Mouse (Mus musculus): ENCODE measurements around the gene Fat1.

Fat1 gene

DNA sequence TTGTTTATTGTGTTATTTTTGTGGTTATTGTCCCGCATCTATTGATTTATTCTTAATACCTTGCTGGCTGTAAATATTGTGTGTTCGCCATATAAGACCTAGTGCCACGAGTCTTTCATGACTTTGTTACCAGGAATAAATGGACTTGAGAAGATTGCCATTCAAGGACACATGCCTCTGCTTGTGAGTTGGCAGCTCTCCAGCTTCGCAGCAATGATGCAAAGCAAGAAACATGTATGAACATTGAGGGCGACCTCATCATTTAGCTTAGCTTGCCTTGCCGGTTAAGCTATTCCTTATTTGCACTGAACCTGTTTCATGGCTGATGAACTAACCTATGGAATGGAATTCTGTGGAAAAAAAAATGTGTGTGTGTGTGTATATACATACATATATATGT is 26.2 kb downstream of the Fat1 start:
- no peak for DNase-seq (ENCODE audit: low read depth, low spot score)

DNA sequence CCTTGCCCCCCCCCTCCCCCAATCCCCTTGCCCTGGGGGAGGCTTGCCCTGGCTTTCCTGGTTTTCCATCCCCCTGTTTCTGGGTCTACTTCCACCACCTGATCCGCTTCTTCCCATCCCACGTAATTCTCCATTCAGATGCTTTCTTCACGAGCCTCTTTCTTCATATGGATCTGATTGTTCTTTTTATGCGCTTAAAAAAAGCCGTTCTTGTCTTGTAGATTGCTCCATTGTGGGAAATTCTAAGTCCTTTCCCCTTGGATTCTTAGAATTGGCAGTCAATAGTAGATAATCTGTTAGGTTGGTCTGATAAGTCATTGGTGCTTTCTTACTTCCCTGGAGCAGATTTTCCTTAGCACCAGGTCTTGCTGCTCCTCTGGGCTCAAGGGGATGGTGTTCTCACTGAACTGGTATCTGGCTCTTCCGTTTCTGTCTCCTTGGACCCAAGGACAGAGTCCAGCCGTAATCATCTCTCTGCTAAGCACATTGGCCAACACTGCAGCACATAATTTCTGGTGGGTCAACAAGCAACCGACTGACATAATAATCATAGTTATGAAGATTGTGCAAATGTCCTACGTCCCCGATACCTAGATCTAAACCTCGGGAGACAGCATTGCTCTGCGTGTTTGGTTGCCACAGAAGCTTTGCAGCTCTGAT is 27.5 kb downstream of the Fat1 start:
- DNase-seq (ENCODE audit: low read depth, low spot score), result no peak

DNA sequence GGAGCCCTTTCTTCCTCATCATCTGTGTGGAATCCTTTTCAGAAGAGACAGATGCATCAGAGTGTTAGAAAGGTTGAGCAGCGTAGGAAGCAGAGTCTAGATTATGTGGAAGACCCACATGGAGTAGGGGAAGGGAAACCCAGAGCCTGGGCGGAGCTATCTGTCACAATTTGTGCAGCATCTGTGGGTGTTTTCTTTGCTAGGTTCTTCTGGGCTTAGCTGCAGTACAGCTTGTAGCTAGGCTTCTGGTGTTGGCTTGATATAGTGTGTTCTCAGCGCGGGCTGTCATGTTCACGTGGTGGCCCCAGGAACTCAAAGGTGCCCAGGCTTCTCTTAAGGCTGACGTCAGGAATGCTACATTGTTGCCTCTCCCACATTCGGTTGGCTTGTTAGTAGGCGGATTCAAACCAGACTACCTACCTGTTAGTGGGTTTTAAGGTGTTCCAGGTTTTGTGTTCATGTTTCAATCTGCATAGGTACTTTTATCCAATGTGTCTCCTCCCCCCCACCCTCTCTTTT is 32.3 kb downstream of the Fat1 start:
- no peak for DNase-seq (ENCODE audit: low read depth, low spot score)

DNA sequence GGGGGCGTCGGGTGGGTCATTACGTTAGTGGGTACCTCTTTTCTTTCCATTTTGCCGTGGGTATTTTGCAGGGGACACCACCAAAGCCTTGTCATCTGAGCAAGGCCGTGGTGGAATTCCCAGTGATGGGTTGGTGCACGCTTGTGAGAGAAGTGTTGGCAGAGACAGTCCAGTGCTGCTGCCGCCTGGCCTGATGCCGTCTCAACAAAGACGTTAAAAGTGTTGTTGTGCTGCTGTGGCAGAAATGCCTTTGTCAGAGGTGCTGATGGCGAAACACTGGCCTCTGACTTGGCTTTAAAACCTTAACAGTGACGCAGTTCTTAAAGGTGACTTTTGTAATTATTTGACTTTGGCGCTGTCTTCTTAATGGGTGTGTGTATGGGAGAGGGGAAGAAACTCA is 34.8 kb downstream of the Fat1 start:
- DNase-seq (ENCODE audit: low read depth, low spot score), result no peak

DNA sequence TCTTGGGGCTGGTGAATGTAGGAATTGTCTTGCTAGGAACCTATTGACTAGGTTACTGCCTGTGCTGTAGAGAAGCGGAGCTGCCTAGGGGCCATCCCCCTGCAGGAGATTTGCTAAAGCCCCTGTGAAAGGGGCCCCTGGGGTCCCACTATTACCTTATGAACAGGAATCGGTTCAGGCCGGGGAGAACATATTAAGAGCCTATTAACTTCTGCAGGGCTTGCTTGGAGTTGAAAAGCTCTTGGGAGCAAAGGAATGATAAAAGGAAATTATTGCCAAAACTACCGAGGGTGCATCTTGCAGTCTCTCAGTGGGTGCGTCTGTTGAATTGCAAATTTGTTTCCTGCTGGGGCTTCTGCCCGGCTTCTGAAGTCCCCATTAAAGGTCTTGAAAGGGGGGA is 36.1 kb downstream of the Fat1 start:
- DNase-seq (ENCODE audit: low read depth, low spot score), result no peak

DNA sequence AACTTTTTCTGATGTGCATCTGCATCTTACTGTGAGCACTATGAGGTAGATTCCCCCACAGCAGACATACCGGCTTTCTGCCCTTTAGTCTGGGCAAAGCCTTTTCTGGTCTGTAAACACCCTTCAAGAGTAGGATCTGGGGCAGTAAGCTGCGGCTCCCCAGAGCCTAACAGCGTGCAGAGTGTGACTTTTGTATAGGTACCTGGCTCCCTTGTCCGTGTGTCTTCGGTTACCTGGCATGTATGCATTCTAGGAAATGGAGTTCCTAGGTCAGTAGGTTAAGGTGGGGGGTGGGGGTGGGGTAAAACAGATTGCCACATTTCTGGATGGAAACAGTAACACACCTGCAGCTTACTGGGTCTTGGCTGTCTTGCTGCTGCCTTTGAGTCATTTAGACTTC is 36.7 kb downstream of the Fat1 start:
- no peak for DNase-seq (ENCODE audit: low read depth, low spot score)

DNA sequence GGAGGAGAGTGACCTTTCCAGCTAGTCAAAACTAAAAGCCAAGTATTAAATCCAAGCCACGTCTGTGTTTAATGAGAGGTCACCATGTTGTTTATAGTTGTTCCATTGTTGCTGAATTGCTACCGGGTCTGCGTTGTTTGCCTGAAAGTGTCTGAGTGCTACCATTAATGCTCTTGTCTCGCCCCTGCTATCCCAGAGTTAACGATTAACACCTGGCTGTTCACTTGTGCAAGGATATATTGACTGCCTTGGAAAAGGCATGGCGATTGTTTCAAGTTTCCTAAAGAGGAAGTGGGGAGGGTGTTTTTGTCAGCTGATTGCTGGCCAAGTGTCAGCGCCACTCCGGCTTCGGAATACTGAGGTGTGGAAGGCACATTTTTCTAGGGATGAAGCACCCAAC is 39.9 kb downstream of the Fat1 start:
- DNase-seq (ENCODE audit: low read depth, low spot score), result no peak

DNA sequence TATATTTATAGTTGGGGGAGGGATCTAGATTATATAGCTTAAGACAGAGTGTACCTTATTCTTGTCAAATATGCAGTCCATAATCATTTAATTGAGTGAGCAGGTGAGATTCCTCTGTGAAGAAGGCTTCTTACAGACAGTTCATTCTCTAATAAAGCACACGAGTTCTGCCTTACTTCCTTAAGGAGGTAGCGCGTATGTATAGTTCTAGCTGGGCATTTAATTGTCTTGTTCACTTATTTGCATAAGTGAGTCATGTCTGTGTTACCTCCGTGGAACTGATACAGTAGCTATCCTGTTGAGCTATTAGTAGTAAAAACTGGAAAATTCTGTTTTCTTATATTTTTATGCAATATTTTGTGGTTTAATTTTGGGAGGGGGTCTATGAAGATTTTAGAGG is 40.4 kb downstream of the Fat1 start:
- DNase-seq (ENCODE audit: low read depth, low spot score), result no peak

DNA sequence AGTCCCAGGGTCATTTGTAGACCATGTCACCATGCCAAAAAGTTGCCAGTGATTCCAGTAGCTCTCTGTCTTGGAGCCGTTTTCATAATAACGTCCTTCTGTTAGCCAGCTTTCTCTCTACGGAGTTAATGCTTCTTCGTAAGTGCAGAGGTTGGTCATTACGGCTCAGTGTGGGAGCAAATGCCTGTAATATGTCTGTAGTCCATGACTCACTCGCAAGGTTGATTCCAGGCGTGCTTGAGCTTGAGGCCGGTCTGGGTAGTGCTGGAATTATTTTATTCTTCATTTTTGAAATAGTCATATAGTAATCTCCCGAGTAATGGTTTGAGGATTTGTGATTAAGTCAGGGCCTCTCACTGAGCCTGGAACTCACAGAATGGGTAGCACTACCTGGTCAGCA is 43.4 kb downstream of the Fat1 start:
- no peak for DNase-seq (ENCODE audit: low read depth, low spot score)

DNA sequence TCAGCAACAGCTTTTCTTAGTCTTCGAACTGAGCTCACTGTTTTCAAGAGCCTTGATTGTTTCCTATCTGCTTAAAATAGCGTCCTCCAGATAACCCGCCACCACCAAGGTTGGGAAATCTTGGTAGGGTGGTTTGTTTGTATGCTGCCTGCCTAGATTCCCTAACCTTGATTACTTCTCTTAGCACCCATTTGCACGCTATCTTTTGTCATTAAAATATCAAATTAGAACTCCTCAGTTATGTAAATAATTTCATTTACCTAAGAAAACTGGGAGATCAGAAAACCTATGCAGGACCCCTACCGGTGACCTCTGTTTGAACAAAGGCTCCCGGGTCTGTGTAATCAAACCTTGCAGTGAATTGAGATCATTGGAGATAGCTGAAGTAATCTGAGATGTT is 44.0 kb downstream of the Fat1 start:
- DNase-seq (ENCODE audit: low read depth, low spot score), result no peak

DNA sequence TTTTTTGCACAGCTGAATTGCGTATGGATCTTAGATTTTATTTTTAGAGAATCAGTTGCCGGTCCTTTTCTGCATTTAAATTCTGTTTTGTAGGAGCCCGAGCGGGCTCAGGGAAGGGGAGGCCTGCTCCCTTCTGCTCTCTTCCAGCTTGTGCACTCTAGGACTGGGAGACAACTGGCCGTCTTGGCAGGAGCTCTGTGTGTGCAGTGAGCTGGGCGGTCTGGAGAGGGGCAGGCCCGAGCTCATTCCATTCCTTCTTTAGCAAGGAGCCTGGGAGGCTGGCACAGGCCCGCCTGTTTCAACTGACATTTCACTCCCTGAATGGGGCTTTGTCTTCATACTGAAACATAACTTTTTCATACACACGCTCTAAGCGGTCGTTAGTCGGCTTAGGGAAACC is 44.8 kb downstream of the Fat1 start:
- DNase-seq (ENCODE audit: low read depth, low spot score), result no peak

DNA sequence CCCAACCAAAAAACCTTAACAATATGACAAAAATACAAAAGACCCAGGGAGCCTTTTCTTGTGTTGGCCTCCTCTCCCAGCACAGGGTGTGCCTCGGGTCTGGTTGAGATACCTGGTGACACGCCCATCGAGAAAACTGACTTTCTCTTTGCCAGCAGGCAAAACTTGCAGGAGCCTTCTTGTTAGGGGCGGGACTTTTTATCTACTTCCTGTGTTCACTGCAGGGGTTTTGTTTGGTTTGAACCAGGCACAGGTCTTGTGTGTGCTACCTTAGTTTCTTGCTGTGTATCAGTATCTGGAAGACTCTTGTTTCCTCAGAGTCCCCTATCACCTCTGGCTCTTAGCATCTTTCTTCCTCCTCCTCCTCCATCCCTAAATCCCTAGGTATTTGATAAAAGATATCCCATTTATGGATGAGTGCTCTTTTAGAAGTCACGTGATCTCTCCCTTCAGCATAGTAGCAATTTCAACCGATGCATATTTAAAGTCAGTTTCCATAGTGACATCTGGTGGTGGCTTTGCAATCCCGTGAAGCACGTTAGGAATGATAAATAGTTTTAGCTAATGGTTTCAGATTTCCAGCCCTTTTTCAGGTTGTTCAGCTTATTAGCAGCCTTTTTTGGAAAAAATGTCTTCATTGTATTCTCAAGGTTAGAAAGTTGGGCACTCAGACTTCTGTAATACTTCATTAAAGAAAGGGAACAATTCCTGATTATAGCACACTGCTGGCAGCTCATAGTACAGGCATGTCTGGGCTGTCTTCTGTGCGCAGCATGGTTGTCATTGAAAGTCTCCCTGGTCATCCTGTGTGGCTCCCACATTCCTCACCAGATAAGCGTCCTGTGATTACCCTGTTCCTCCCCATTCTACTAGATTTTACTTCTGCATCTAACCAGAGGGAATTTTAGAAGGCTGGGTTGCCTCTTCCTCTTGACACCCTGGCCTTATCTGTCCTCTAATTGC is 50.4 kb downstream of the Fat1 start:
- no peak for DNase-seq (ENCODE audit: low read depth, low spot score)

DNA sequence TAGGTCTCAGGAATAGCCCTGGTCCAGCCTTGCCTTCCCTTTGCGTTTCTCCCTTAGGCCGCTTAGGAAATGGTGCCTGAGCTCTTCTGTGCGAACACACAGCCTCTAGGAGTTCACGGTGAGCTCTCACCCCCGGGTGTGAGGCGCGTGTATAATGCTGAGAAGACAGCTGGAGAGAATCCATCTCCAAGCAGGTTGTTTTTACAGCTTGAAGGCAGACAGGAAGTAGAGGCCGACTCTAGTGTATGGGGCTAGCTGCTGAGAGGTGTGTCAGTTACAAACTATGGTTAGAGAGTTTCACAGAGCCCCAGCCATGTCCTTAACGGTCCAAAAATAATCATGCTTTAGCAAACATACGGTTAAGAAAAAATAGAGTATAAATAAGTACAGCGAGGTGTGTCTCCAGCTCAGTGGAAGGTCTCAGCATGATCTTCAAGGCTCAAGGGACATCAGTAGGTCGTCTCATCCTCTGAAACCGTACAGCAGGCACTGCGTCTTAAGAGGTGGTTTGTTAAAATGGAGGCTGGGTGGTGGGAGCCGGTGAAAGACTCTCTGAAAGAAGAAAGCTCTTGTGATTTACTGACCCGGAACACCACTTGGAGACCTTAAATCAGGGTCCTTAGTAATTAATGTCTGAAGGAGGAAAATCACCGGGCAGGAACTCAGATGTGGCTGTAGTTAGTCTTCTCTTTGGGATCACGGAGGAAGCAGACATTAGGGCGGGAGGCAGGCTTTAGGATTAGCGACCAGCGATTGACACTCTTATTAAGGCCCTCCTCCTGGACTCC is 56.6 kb downstream of the Fat1 start:
- DNase-seq (ENCODE audit: low read depth, low spot score), result no peak

DNA sequence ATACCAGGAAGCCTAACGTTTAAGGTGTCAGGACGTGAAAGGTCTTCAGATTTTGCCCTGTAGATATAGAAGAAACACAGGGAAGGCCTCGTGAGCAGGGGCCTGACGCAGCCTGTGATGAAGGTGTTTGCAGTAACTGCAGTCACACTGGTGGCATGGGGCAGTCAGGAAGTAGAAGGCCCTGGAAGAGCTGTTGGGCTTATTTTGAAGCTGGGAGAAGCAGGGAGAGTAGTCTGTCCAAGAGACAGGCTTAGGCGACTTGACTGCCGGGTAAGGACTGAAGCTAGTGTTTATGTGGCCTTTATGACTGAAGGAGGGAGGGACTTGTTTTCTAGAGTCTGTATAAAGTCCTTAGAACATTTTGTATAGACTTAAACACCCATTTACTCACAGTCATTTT is 57.4 kb downstream of the Fat1 start:
- DNase-seq (ENCODE audit: low read depth, low spot score), result no peak

DNA sequence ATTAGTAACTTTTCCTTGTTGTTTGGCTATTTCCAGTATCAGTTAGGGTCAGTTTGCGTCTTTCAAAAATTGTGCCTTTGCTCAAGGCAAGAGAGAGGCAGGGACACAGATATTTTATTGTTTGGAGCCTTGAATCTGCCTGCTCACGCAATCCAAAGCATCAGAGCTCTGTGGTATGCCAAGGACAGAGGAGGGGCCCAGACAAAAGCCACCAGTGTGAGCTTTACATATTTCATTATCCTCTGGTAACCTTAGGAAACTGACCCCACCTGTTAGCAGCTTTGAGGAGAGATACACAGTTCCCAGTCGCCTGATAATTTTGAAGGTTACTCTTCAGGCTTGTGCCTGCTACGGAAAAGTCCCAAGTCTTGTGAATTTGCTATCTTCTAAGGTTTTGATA is 58.1 kb downstream of the Fat1 start:
- DNase-seq (ENCODE audit: low read depth, low spot score), result no peak

DNA sequence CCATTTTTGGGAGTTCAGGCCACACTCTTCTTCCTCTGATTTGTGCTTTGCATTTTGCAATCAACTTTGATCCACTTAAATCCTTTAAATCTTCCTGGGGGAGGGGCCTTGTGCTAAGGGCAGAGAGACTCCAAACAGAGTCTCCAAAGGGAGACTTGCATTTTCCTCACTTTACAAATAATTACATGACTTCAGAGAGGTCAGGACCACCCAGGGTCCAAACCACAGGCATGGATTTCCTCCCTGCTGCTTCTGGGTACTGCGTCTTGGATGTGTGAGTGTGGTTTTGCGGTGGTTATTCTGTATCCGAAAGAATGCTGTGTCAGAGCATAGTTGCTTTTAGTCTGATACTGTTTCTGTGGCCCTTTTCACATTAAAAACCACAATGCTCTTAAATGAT is 61.2 kb downstream of the Fat1 start:
- DNase-seq (ENCODE audit: low read depth, low spot score), result no peak

DNA sequence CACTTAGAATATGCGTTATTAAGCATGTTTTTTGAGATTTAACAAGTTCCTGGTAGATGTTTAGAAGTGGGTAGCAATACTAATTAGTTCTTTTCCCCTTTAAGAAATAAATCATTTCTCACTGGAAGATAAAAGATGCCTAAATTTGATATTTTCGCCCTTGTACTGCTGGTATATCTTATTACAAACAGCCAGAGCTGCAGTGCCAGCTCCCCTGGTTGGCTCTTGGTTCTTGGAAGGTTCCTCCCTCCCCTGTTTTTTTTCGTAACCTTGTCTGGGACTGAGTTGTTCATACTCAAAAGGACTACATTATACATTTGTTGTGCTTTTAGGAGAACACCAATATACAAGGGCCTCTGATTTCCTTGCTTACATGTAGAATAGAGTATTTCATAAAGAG is 62.1 kb downstream of the Fat1 start:
- no peak for DNase-seq (ENCODE audit: low read depth, low spot score)

DNA sequence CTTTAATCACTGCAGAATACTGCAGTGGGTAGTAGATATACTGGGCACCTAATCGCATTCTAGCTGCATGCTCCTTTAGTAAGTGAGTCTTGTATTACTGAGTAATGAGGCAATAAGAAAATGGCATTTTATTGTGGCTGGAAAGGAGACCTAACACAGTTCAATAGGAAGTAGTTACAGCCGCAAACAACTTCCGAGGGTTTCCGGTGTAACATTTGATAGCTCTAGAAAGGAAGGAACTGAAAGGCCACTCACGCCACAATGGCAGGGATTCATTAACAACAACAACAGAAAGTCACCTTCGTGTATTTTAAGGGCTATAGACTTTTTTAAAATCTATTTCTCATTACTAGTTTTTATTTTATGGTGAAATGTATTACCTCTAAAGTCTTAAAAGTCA is 62.6 kb downstream of the Fat1 start:
- no peak for DNase-seq (ENCODE audit: low read depth, low spot score)

DNA sequence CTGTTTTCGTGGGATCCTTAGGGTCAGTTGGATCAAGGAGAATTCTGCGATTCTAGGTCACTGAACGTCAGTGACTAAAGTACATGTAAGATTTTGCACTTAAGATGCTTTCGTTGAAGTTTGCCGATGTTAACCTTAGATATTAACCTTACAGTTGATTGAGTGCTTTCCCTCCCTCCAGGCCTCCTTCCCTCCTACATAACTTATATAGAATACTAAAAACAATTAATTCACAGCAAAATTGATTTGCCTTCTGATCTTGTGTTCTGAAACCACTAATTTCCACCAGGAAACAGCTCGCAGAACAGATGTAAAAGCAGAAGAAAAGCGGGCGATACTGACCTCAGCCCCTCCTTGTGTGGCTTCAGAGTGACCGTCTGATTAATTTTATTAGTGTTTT is 63.0 kb downstream of the Fat1 start:
- DNase-seq (ENCODE audit: low read depth, low spot score), result no peak

DNA sequence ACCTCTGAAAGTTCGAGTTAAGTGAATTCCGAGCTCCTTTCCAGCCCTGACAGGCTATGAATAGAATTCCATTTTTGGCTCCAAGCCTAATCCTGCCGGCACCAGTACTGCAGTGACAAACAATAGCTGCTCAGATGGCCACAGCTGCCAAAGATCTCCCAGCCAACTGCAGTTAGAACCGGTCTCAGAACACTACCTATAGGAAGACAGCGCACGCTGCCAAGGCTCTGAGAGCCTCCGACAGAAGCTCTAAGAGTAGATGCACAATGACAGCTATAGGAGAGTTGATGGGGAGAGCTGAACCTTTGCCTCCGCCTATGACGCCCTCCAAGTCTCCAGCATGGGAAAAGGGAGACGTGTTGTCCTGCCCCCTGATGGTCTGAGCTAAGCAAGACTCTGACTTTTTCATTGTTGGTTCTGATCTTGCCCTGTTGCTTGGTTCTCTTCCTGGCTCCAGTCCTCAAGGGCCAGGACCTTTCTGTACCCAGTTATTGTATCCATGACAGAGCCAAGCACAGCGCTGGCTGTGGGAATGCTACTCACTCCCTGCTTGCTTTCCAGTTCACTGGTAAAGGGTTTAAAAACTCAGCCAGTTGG is 63.5 kb downstream of the Fat1 start:
- DNase-seq (ENCODE audit: low read depth, low spot score), result no peak

DNA sequence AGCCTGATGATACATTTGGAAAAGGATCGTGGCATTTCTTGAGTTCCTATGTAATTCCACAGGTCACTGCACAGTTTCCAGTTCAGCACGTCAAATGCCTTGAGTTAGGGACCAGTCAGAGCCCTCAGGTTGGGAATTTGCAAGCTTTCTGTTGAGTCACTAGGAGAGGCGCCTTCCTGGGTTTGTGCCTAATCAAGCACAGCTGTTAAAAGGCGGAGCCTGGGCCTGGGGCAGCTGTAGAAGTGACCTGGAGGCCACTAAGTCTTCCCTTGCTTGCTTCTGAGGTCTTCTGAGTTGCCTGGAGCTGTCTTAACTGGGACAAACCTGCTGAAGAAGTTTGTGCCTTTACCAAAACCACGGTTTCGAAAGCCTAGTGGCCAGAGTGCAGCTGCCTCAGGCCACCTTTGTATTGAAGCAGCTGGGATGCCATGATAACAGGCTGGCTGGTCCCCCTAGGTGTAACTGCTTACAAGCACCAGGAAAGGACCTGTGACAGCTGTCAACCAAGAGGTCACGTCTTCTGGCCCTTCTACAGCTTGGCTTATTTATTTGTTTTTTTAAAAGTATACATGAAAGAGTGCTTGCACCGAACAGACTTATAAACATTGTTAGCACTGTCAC is 66.4 kb downstream of the Fat1 start:
- DNase-seq (ENCODE audit: low read depth, low spot score), result no peak
